Mouse (Mus musculus): ENCODE results near the gene Lrrc27. TPM values are rescaled to one million over a fixed set of nuclear protein-coding genes. Genes with fewer than 3 reads are reported as not detected.

Lrrc27 gene
- total RNA-seq, 2 experiments from 2014 or later = 13.6 to 16.2 TPM

DNA sequence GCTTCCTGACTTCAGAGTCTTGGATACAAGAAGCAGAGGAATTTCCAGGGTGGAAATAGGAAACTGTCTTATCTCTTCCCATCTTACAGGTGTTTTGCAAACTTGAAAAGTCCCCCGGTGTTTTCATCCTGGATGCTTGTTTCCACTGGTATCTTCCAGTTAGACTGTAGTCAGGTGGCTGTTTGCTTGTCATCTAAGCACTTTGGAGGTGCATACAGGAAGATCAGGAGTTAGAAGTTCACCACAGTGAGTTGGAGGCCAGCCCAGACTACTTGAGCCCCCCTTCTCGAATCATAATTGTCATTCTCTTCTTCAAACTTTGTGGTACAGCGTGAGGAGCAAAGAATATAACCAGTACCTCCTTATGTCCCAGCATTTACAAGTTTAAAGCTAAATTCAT, 1.4 kb downstream of the Lrrc27 start:
- no peak for DNase-seq

DNA sequence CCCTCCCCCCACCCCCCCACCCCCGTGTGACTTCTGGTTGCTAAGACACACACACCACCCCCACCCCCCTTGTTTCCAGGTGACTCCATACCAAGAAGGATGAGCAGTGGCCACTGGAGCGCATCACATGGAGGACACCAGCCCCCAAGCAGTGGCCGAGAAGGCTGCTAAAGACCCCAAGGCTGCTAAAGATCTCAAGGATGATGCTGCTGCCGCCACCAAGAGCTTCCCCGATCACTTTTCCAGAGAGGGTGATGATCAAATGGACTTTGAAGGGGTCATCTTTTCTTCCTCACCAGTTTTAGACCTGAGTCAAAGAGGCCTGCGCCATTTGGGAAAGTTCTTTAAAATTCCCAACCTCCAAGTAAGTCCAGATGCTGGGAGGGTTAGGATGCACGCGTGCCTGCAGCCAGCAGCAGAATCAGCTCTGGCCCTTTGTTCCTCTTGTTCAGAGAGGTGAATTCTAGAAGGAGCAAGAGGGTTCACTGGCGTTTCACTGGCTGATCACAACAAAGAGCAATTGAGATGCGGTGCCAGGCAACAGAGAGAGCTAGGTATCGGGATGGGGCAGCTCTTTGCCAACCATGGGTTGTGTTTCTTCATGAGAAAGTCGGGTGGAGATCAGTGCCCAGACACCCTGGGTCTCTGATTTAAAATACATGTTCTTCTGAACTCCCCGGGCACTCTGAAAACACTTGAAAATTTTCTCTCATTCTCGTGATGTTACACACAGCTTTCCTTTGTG, 2.0 kb downstream of the Lrrc27 start:
- no peak for DNase-seq

DNA sequence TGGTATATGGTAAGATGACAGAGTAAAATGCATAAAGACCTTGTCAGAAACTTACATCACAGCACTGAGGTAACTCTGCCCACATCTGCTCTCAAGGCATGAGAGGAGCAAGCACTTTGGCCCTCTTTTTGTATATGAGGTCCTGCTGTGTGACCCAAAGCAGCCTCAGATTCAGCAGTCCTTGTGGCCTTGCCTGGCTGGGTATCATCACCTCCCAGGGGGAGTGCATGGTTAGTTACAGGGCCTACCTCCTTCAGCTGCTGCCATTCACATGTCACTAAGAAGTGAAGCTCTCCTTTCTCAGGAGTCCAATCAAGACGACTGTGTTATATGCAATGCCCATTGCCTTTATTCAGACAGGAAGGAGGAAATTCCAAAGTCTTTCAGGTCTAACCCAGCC, 2.7 kb downstream of the Lrrc27 start:
- no peak for DNase-seq

DNA sequence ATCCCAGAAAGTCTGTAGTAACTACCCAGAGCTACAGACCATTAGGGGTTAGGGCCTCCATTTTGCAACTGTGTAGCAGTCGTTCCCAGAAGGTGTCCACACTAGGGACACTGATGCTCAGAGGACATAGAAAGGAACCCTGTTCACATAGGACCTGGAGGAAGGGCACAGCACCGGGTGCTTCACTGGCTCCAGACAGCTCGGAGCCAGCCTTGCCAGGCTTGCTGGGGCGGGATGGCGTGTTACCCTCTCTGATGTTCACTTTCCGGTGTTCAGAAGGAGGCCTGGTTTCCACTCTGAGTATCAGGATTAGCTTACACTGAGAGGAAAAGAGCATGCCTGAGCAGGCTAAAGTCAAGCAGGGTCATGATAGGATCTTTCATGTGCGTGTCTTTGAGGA, 3.2 kb downstream of the Lrrc27 start:
- no peak for DNase-seq

DNA sequence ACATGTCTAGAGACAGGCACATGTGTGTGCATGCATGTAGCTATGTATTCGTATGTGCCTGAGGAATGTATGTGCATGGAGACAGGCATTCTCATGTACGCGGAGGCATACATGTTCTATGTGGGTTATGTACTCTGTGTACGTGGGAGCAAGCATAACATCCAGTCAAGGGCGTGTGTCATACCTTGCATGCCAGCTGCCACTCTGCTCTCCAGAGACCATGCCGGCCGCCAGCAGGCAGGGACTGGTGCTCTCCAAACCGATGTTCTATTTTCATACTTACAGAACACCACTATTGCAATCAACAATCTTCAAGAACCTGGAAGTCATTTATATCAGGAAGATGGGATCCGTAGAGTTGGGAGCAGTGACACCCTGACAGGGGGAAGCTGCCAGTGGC, 3.7 kb downstream of the Lrrc27 start:
- peak; percentile 25 to 44 for DNase-seq

DNA sequence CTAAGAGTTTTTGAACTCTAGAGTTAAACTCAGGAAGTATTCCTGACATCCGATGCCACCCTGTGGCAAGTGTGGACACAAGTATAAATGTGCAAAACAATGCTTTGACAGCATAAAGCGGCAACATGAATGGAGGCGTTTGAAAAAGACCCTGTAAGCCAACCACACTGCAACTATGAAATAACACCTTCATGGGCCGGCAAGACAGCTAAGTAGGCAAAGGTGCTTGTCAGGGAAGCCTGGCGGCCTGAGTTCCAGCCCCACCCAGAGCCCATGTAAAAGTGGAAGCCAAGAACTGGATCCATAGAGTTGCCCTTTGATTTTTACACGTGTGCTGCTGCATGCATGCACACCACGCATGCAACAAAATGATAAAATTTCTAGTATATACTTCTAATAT, 4.3 kb downstream of the Lrrc27 start:
- no peak for DNase-seq

DNA sequence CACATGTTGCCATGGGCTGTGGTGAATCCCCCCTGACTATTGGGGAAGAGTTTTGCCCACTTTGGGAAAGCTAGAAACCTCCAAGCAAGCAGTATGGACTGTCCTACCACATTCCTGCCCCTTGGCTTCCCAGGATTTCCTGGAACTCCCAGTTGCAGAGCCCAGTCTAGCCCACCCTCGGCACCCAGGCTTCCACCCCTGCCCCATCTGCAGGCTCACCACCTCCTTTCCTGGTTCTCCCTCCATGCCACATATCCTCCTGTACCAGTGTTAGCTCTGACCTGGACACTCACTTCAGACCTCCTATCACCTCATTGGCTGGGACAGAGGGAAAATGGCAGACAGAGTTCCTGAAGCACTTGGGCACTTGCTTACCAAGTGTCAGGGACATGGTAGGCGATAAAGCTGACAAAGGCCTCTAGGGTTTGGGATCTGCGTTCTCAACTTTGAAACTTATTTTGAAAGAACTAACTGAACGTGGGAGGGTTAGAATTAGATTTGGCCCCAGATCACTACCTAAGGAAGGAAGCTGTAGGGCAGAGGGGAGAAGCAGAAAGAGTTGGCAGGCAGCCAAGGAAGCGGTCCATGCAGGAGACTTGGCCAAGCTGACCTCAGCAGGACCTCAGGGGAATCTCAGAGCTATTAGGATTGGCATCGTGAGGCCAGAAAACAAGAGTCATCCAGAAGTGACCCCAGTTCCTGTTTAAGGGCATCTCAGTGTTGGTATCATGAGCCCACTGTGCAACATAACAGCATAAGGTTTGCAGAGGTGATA, 6.0 kb downstream of the Lrrc27 start:
- DNase-seq = peak; percentile 60 to 69

DNA sequence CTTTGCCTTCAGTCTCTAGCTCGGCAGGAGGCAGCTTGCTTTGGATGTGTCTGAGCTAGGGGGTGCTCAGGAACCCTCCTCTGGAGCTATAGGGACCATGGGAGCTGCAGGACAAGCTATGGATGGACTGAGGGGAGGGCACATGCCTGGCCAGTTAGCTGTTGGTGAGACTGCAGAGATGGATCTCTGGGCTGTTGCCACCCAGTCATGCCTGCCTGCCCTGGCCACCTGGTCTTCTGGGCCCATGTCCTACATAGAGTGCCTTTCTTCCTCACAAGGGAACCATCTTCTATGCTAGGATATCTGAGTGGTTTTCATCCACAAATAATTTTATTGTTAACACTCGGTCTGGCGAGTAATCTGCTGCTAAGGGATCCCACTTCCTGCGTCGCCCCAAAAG, 6.7 kb downstream of the Lrrc27 start:
- DNase-seq = no peak

DNA sequence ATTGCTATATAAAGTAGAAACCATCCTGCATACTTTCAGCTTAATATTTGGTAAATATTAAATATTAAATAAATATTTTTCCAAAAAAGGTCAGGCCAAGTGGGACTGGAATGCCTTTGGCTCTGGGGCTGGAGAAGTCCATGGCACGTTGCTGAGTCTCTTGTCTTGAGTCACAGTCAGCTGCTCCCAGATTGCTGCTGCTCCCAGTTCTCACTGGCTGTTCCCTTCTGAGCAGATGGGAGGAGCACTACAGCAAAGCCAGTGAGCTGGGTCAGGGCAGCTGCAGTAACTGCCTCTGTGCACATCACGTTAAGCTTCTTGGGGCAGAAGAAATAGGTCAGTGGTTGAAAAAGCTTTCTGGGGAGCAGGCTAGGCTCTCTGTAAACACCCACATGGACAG, 7.5 kb downstream of the Lrrc27 start:
- peak; percentile 56 to 76 for DNase-seq

DNA sequence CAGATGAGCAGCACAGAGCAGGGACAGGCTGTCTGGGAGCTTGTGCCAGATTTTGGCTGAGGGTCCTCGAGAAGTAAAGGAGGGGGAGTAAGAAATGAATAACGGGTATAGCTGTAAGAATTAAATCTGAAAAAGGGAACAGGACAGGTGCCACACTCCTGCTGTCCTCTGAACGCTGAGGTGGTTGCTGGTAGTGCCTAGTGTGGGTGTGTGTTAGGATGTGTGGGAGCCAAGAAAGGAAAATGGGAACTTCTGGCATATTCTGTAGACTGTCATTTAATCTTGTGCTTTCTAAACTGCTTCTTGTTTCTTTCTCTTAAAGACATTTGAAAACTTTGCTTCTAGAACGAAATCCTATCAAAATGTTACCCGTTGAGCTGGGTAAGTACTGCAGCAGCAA, 8.3 kb downstream of the Lrrc27 start:
- no peak for DNase-seq

DNA sequence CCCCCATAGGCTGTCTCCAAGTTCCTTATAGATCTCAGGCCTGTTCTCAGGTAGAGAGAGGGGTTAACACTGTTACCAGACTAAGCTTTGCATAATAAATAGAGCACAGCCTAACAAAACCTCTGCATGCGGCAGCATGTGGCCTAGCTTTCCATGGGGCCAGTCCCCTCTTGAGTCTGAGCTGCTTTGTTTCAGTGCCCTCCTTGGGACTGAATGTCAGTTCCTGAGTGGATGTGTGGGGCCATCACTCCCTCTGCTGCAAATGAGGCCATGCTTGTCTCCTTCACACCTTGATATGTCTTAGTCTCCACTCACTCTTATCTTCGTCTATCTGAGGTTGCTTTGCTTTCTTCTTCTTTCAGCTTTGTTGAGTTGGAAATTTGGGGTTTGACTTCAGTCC, 9.1 kb downstream of the Lrrc27 start:
- no peak for DNase-seq

DNA sequence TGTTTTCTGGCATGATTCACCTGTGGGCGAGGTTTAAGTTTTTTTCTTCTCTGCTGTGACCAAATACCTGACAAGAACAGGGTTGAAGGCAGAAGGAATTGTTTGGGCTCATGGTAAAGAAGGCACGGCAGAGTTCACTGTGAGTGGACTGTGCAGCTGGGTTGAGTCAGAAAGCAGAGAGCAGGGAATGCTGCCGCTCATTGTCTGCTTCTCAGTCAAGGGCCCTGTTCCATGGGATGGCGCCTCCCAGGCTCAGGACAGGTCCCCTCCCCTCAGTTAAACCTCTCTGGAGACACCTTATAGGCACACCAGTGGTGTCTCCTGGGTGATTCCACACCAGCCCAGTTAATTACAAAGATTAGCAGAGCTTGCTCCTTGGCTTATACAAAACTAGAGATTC, 9.6 kb downstream of the Lrrc27 start:
- DNase-seq = no peak

DNA sequence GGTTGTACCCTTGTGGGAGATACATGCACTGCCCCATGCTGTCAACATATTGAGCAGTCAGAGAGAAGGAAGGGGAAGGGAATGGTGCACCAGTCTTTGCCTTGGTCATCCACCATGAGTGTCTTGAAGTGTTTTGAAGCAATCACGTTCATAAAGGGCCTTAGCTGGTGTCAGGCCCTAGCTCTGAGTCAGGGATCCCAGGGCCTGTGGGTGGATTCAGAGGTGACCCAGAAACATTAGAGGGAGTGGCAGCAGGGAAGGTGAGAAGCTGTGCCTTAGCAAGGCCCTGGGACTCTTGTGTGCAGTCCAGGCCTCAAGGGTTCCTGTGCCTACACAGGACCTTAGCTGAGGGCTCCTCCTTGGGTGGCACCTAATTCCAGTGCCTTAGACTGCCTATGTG, 11.3 kb downstream of the Lrrc27 start:
- no peak for DNase-seq

DNA sequence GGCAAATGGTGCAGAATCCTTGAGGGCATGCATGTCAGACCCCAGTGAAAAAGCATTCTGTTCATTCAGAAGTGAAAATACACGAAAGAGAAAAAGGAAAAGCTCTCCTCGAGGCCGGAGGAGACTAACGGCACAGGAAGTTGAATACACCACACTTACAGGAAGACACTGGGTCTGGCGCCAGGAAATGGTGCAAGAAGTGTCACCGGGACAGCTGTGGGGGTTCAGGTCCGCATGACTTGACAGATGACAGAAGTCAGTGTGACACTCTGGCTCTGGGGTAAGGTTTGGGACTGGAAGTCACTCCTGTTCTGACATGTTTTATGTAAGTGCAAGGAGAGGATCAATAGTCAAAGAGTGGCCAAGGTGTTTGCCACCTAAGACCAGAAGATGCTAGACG, 11.9 kb downstream of the Lrrc27 start:
- peak; percentile 53 for DNase-seq

DNA sequence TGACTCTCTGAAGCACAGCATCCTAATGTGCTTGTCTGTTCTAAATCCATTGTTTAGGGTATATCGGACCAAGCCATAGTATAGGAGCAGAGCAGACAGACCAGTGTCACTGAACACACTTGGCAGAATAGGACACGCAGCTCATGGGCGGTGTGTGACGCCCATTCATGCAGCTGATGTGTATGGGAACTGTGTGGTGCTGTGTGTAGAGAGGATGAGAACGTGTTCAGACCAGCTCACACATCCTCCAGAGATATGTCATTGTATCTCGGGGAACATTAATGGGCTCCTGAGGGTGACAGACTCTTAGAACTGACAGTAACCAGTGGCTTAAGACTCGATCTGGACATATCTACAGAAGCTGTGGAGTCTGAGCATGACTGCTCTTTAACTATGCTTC, 13.6 kb downstream of the Lrrc27 start:
- no peak for DNase-seq

DNA sequence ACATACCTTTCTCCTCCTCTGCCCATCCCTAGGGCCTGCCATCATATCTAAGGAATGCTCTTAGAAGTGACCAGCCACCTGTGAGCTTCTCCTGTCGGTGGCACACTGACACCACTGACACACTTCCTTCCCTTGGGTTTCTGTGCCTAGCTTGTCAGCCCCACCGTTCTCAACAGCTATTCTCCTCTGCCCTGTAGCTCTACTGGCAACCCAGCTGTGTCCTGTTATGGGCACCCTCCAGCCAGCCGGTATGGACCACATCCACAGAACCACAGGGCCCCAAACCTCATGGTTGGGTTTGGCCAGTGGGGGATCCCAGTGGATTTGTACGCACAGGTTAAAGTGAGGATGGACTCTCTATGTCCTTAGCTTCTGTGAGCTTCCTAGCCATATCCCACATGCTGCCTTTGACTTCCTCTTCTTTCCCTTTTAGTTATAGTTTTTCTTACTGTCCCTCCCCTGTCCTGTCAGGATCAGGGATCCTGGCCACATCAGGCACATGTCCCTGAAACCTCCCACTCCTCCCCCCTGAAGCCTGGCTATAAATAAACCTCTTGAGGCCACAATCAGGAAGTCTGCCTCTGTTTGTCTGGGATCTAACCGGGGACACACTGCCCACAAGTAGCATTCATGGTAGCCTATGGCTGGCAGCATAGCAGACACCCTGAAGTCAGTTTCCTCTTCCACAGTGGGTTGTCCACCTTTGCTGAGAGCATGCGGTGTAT, 15.8 kb downstream of the Lrrc27 start:
- DNase-seq = peak; percentile 52 to 69

DNA sequence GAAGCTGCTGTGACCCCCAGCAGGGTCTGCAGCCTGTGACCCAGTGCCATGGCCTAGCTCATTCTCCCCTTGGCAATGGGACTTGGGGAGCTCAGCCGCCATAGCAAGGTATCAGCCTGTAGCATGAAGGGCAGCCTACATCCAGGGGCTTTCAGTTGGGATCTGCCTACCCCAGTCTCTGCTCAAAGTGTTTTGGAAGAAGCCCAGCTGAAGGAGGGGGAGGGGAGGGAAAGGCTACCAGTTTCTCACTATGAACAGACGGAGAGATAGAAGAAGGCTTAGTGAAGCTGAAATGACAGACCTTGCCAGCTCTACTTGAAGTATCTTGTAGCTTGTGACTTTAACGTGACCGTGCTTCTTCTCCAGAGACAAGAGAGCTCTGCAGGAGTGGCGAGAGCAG, 17.0 kb downstream of the Lrrc27 start:
- peak in 1 of 2 experiments; percentile 34 for DNase-seq

DNA sequence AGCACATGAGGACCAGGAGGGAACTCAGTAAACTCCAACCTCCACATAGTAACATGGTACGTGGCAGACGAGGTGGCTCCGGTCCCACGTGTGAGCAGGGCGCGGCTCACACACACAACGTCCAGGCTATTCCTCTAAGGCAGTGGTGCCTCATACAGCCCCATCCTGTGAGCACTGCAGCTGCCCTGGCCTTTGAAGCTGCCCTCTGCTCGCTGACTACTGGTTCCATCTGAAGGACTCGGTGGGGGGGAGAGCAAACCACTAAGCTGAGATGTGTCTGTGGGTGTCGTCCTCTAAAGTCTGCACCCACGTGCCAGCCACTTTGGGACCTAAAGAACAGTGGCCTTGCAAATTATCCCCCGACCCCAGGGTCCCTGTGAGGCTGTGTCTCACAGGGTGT, 17.5 kb downstream of the Lrrc27 start:
- DNase-seq = no peak

DNA sequence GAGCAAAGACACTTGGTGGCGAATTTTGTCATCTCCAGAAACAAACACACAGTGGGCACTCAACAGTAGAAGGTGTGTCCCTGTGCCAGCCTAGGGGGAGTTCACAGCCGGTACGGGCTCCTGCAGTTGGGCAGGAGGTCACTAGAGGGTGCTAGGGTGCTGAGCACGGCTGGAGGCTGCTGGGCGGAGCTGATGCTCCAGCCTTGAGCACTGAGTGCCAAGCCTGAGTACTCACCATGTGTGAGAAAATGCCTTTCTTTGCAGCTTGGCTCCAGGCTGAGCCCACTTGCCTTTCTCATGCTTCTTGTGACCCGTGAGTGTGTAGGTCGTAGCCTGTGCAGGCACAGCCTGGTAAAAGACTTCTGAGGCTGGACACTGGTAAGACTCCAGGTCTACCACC, 20.9 kb downstream of the Lrrc27 start:
- peak; percentile 91 to 93 for DNase-seq

DNA sequence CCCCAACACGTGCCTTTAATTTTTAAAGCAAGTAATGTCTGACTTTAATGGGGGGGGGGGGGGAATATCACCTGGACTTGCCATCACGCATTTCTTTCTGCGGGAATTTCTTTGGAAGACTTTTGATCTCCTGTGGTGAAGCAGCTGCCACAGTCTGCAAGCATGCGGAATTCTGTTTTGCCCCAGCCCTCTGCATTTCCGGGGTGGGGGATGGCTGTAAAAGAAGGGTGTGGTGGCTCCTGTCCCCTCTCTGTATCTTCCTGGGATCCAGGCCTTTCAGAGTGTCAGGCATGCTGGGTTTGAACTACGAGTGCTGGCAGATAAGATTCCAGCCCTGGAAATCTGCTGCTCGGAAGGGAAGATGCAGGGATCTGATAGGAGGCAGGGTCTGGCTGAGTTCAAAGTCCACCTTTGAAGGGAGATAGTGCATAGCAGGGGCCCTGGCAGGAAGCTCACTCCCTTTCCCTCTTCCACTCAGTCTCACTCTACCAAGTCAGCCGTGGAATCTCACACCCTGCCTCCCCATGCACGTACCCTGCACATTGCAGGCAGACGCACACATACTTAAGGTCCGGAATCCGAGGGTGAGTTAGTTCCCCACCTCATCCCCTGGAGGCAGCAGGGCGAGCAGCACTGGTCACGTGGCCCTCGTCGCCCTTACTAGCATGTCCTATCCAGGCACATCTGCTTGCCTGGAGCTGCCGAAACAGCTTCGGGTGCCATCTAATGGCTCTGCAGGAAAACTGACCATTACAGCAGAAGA, 21.8 kb downstream of the Lrrc27 start:
- DNase-seq = peak; percentile 74 to 80

DNA sequence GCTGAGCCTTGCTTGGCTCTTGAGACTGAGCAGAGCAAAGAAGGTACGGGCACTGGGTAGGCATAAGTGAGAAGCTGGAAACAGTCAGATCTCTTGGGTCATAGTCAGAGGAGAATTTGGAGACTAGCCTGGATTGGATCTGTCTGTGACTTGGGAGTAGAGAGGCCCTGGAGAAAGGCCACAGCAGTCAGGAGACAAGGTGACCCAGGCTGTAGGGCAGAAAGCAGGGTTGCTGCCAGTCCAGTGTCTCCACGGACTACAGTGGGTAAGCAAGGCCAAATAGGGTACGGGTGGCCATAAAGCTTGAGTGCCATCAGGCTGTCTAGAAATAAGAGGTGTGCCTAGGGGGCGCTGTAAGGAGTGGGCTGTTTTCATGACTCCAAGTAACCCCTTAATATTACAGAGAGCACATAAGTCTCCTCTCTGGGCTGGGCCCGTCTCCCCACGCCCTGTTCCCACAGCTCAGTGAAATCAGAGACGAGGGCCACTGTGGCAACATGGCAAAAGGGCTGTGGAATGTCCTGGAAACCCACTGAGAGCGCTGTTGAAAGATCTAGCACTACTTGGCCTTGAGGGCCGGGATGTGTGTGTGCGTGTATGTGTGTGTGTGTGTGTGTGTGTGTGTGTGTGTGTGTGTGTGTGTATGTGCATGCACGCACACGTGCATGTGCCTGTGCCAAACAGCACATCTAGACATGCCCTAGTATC, 23.0 kb downstream of the Lrrc27 start:
- DNase-seq = peak in 1 of 2 experiments; percentile 77

DNA sequence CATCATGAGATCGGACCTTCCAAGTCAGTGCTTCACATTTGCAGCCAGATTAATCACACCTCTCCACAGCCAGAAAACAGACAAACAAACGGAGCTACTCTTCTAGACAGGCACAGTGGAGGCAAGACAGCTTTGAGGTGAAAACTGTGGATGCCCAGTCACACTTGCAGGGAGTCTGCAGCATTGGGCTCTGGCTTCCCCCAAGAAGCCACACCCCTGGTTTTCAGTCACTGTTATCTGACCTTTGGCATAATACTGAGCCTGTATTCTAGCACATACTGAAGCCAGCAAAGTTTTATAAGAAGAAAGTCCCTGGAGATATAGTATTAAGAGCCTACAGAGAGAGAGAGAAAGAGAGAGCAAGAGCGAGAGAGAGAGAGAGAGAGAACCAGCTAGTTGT, 26.6 kb downstream of the Lrrc27 start:
- DNase-seq = no peak
